Mouse (Mus musculus): ENCODE data around the gene Clec2e. TPM values are rescaled to one million over a fixed set of nuclear protein-coding genes. Genes with fewer than 3 reads are reported as not detected.

Gene Clec2e
- polyA plus RNA-seq, 1 experiment from 2014 or later: not detected

- peak overlapping the region; percentile 61 for H3K9ac ChIP-seq (ENCODE audit: low read length)
- 2% methylated on average over 13 of the region's 13 CpGs for WGBS
Measured at GRCm38 (mm10) chr6:129048857-129049473, 51.7 kb downstream of the Clec2e start.

DNA sequence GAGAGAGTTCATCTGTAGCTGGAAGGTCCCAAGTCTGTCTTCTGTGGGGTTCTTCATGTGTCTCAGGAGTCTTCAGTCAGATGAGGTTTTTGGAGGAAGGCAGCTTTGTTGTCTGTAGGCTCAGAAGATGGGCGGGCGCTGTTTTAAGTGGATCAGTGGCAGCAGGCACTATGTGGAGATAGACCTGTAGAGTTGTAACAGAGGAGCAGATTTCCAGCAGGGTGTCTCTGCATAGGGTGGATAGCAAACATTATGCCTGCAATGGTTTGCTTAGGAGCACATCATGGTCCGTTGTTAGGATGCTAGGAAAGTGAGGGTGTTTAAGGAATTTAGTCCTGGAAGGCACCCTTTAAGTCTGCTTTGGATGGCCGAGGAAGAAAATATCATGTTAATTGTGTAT, 52.3 kb downstream of the Clec2e start:
- no peaks in the 10 kb centered on the region for H3K36me3 ChIP-seq (ENCODE audit: control insufficient read depth, insufficient read depth, low read length)
- no peaks in the 10 kb centered on the region for H3K9me3 ChIP-seq (ENCODE audit: control insufficient read depth, low read length)
- ATAC-seq (ENCODE audit: low read depth): no peak
- 55% methylated on average over 4 of the region's 4 CpGs for WGBS
- H3K27ac ChIP-seq (ENCODE audit: low read length): no peak overlapping the region
- peaks cover 4% of the 10 kb centered on the region for H3K4me1 ChIP-seq (replicated peaks; ENCODE audit: control insufficient read depth, insufficient read depth, low read length)
- no peak overlapping the region for H3K9ac ChIP-seq (ENCODE audit: low read length)
- no peak overlapping the region for H3K4me3 ChIP-seq (ENCODE audit: low read length)
- no peaks in the 10 kb centered on the region for H3K27me3 ChIP-seq (ENCODE audit: control insufficient read depth, insufficient read depth, low read depth, low read length)
- no peak overlapping the region for H3K4me2 ChIP-seq (ENCODE audit: low read depth, low read length)

More at GRCm38 (mm10) chr6:129048857-129049473, 51.7 kb downstream of the Clec2e start:
- Histone ChIP-seq H3K27me3 (ENCODE audit: control insufficient read depth, insufficient read depth, low read depth, low read length) (no peaks in the 10 kb centered on the region), H3K27ac (ENCODE audit: low read length) (no peak overlapping the region), H3K36me3 (ENCODE audit: control insufficient read depth, insufficient read depth, low read length) (no peaks in the 10 kb centered on the region), H3K4me3 (ENCODE audit: low read length) (peak overlapping the region; percentile 43), H3K9me3 (ENCODE audit: control insufficient read depth, low read length) (no peaks in the 10 kb centered on the region), H3K4me1 (replicated peaks; ENCODE audit: control insufficient read depth, insufficient read depth, low read length) (peaks cover 4% of the 10 kb centered on the region), H3K4me2 (ENCODE audit: low read depth, low read length) (peak overlapping the region; percentile 54)
- peak; percentile 96 for ATAC-seq (ENCODE audit: low read depth)

GRCm38 (mm10) chr6:129045601-129046000, 55.1 kb downstream of the Clec2e start, which contains the start of gene Klrb1f:
TSS of gene Klrb1f (plus strand) at chr6:129045901.
- no peaks in the 10 kb centered on the region; the same call in 1 of the 2 replicates for H3K9me3 ChIP-seq (ENCODE audit: control insufficient read depth, low read length)
- H3K4me1 ChIP-seq (replicated peaks; ENCODE audit: control insufficient read depth, insufficient read depth, low read length): peaks cover 4% of the 10 kb centered on the region
- no peak within 1 kb of the TSS for H3K4me3 ChIP-seq (ENCODE audit: low read length)
- no peak within 1 kb of the TSS for H3K4me2 ChIP-seq (ENCODE audit: low read depth, low read length)
- no peaks in the 10 kb centered on the region for H3K36me3 ChIP-seq (ENCODE audit: control insufficient read depth, insufficient read depth, low read length)
- 89% methylated on average over 2 of the region's 2 CpGs for WGBS
- no peak for ATAC-seq (ENCODE audit: low read depth)
- no peak within 1 kb of the TSS for H3K27ac ChIP-seq (ENCODE audit: low read length)
- H3K27me3 ChIP-seq (ENCODE audit: control insufficient read depth, insufficient read depth, low read depth, low read length): no peaks in the 10 kb centered on the region
- no peak within 1 kb of the TSS for H3K9ac ChIP-seq (ENCODE audit: low read length)

- Histone ChIP-seq H3K27ac (ENCODE audit: low read length) (no peak overlapping the region), H3K36me3 (ENCODE audit: control insufficient read depth, insufficient read depth, low read length) (no peaks in the 10 kb centered on the region), H3K9ac (ENCODE audit: low read length) (no peak overlapping the region), H3K4me2 (ENCODE audit: low read depth, low read length) (no peak overlapping the region), H3K4me3 (ENCODE audit: low read length) (no peak overlapping the region), H3K4me1 (replicated peaks; ENCODE audit: control insufficient read depth, insufficient read depth, low read length) (no peaks in the 10 kb centered on the region), H3K9me3 (ENCODE audit: control insufficient read depth, low read length) (no peaks in the 10 kb centered on the region; the same call in 1 of the 2 replicates), H3K27me3 (ENCODE audit: control insufficient read depth, insufficient read depth, low read depth, low read length) (no peaks in the 10 kb centered on the region)
- ATAC-seq (ENCODE audit: low read depth): no peak
Measured at GRCm38 (mm10) chr6:129042470-129042869, 58.2 kb downstream of the Clec2e start.

Other genes starting within 250 kb of the Clec2e start
- gene Clec2i, start 213.3 kb downstream of the Clec2e start, polyA plus RNA-seq (2015; fragmentation: Nextera tagmentation; extraction: Ambion mirVana): 0.23 and 0.36 TPM in 2 replicates
- gene BC035044, start 209.8 kb downstream of the Clec2e start, polyA plus RNA-seq (2015; fragmentation: Nextera tagmentation; extraction: Ambion mirVana): 0.79 and 0.87 TPM in 2 replicates
- gene Clec2g, start 166.5 kb downstream of the Clec2e start, polyA plus RNA-seq (2015; fragmentation: Nextera tagmentation; extraction: Ambion mirVana): not detected in 2 replicates
- gene Klrb1f, start 55.0 kb downstream of the Clec2e start, polyA plus RNA-seq (2015; fragmentation: Nextera tagmentation; extraction: Ambion mirVana): 0.67 and 0.68 TPM in 2 replicates
- gene Clec2d, start 79.7 kb upstream of the Clec2e start, polyA plus RNA-seq (2015; fragmentation: Nextera tagmentation; extraction: Ambion mirVana): 2.0 and 2.3 TPM in 2 replicates
- gene Cd69, start 174.5 kb upstream of the Clec2e start, polyA plus RNA-seq (2015; fragmentation: Nextera tagmentation; extraction: Ambion mirVana): 0.09 and 0.18 TPM in 2 replicates
- gene 4922502D21Rik, start 230.9 kb upstream of the Clec2e start, polyA plus RNA-seq (2015; fragmentation: Nextera tagmentation; extraction: Ambion mirVana): not detected in 2 replicates
- 3.3 and 4.3 TPM in 2 replicates for gene Clec12a, start 241.8 kb upstream of the Clec2e start, polyA plus RNA-seq (2015; fragmentation: Nextera tagmentation; extraction: Ambion mirVana)